Mouse (Mus musculus): ENCODE data around the gene Mysm1.

GRCm38 (mm10) chr4:94995862-94996261, 17.0 kb upstream of the Mysm1 start:
- no peak for TF ChIP-seq CTCF (IDR thresholded peaks at IDR 0.05; ENCODE audit: borderline replicate concordance, insufficient read depth, low read length)
- no peak for TF ChIP-seq POLR2A (IDR thresholded peaks at IDR 0.05; ENCODE audit: low read depth, low read length)
